Mouse (Mus musculus) heart, adult 2 months (tissue): ENCODE measurements around the gene Actr5.

Source experiments
- CTCF ChIP-seq: fragments of 200-600 bp; IDR thresholded peaks from 2 replicates; pipeline ENCODE4 v1.8.1; 2022; ENCODE audit warnings: antibody characterized with exemption, mild to moderate bottlenecking, moderate library complexity
- POLR2A ChIP-seq: fragments of 200-500 bp; IDR thresholded peaks from 2 replicates; pipeline ENCODE4 v1.6.1; 2011; ENCODE audit warnings: mild to moderate bottlenecking, low read depth, low read length, control low read depth; ENCODE audit not compliant: insufficient read depth

- TF ChIP-seq CTCF, result peak; percentile 97
- no peak for TF ChIP-seq POLR2A
Measured at GRCm38 (mm10) chr2:158641869-158642268, 17.2 kb downstream of the Actr5 start.
